Mouse (Mus musculus) adipocyte (in vitro differentiated cells): ENCODE results near the gene Upb1.
A peak's percentile ranks its signal among the peaks of the same experiment; 100 is the strongest.
"Not testable (repeated sequence)": the region's sequence is repeated elsewhere in the genome, so short reads cannot be mapped to it uniquely, and the experiment has no call there.

Experiments used
- DNase-seq: peaks from one replicate; pipeline ENCODE4 v3.0.0-alpha.2; 2016; ENCODE audit warnings: low spot score

Gene Upb1

DNA sequence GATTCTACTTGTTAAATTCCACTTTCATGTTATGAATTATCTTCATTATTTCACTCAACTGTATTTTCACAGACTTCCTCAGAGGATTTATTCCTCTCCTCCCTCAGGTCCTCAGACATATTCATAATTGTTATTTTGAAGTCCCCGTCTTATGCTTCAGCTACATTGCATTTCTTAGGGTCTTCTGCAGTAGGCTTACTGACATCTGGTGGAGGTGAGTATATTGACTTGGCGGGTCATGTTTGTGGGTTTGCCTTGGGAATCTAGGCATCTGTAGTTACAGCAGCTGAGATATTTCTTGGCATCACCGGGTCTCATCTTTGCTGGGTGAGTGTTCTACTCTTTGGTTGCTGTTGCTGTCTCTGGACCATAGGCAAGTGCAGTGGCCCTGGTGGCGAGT, at the start of gene Upb1:
Upb1 (plus strand) TSS at position 158 of the 400 bp plus-strand sequence.
- no peak for DNase-seq

GRCm38 (mm10) chr10:75352541-75352940, 48.4 kb upstream of the Upb1 start:
- no peak for DNase-seq

- not testable (repeated sequence) for DNase-seq
These were observed 47.1 kb upstream of the Upb1 start for GRCm38 (mm10) chr10:75353838-75354241.

GRCm38 (mm10) chr10:75355341-75355740, 45.6 kb upstream of the Upb1 start:
- no peak for DNase-seq

- peak; percentile 73 for DNase-seq
These were observed 36.7 kb upstream of the Upb1 start for GRCm38 (mm10) chr10:75364214-75364690.

DNA sequence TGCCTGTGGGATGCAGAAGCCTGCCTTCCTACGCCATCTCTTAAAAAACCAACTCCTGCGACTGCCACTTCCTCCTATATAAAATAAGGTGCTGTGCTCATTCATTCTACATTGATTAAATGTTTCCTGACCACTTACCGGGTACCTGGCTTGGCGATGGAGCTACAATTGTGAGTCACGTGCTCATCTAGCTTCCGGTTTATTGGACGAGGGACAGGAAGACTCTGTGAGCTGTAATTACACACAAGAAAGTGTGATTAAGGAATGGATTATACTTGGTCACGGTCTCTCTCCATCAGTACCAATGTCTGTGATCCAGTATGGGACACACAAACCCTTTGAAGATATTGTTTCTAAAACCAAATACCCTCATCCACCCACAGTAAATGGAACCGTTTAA, 36.1 kb upstream of the Upb1 start:
- no peak for DNase-seq

DNA sequence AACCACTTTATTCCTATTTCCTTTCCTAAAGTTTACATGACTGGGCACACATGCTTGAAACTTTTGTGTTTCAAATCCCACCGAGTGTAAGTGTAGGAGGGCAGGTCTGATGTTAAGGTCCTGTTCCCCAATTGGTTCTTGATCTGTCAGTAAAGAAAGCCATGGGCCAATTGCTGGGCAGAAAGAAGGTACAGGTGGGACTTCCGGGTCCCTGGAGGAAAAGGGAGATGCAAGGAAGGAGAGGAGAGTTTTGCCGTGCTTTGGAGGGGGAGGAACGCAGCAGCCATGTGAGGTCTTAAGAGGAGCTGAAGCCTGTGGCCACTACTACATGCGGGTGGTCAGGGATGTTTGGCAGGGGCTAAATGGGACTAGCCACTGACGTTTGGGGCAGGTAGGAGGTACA, 35.7 kb upstream of the Upb1 start:
- DNase-seq, result no peak

- peak; percentile 65 for DNase-seq
These were observed 27.1 kb upstream of the Upb1 start for GRCm38 (mm10) chr10:75373655-75374351.

- peak; percentile 16 for DNase-seq
These were observed 22.2 kb upstream of the Upb1 start for GRCm38 (mm10) chr10:75378688-75379087.

GRCm38 (mm10) chr10:75390156-75390555, 10.8 kb upstream of the Upb1 start:
- DNase-seq, result no peak

GRCm38 (mm10) chr10:75390832-75391231, 10.1 kb upstream of the Upb1 start:
- peak; percentile 23 for DNase-seq

DNA sequence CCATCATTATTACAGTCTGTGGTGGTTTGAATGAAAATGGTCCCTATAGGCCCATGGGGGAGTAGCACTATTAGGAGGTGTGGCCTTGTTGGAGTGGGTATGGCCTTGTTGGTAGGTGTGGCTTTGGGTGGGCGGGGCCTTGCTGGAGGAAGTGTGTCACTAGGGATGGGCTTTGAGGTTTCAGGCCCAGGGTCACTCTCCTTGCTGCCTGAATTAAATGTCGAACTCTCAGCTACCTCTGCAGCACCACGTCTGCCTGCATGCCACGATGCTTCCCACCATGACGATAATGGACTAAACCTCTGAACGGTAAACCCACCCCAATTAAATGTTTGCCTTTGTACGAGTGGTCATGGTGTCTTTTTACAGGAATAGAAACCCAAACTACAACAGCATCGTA, 6.1 kb upstream of the Upb1 start:
- DNase-seq, result no peak

DNA sequence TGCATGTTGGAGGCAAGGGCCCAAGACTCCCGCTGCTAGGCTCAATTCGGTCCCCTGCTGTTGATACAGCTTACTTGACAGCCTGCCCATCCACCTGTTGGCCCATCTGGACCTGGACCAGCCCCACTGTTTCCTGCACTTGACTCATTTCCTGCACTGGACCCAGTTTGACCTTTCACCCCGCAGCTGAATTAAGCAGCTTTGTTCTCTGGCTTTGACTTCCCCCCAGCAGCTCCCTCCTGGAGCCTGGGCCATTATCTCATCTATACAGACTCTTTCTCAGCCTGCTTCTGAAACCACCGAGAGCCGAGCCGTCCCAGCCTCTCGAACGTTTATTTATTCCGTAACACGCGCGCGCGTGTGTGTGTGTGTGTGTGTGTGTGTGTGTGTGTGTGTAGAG, 3.9 kb upstream of the Upb1 start:
- DNase-seq, result no peak

GRCm38 (mm10) chr10:75405916-75406315, 5.0 kb downstream of the Upb1 start:
- DNase-seq, result no peak

GRCm38 (mm10) chr10:75406755-75407154, 5.8 kb downstream of the Upb1 start:
- DNase-seq, result peak; percentile 11

DNA sequence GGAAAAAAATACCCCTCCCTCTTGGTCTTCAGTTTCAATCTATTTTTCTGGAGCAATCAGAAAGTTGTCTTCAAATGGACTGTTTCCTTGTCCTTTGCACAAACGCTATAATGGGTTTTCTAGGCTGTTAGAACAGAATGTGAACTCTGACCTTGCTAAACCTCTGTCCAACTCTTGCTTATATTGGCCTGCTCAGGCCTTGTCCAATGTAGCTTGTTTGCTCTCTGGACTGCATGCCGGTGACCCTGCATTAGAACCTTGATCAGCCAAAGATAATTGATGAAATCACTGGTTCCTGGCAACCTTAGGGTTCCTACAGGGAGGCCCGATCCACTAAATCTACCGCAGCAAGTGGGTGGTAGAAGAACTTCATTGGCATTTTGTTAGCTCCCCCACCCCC, 6.8 kb downstream of the Upb1 start:
- peak; percentile 49 for DNase-seq

DNA sequence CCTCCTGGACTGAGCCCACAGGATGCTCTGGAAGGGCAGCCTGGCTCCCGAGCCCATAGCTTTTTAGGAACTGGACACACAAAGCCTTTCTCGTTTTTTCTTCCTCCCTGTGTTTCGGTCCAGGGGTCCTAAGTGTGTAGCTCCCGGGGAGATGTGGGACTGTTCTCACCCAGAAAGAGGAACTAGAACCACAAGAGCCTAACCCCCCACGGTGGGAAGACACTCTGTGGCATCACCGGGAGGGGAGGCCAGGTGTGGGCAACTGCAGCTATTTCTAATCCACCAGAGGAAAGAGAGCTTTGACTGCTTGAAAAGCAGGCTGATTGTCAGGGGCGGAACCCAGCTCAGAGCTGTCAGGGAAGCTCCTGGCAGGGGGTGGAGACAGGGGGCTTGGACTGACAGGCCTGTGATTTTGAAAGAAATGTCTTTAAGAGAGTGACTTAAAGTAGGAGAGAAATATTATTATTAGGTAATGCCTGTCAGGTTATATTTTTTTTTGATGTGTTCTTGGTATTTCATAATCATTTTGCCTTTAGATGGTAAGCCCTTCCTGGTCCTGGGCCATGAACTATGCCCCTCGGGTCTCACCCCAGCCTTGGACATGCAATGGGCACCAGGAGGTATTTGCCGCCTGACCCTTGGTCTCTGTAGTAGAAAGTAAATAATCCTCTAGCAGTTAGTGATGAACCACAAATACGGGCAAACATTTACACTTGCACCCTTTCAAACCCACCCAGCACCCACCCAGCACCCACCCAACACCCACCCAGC, 10.6 kb downstream of the Upb1 start:
- not testable (repeated sequence) for DNase-seq

- no peak for DNase-seq
These were observed 11.5 kb downstream of the Upb1 start for GRCm38 (mm10) chr10:75412114-75413103.

DNA sequence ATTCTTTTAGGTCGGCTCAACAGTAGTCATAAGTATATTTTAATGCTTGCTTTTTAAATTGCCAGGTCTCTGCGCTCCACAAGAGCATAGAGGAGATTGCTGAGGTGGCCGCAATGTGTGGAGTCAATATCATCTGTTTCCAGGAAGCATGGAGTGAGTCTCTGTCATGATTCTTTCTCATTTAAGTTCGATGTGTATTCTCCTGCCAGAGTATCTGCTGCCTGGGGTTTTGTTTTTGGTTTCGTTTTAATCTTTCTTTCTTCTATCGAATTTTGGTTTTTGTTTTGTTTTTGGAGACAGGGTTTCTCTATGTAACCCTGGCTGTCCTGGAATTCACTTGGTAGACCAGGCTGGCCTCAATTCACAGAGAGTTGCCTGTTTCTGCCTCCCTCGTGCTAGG, 14.0 kb downstream of the Upb1 start:
- no peak for DNase-seq

DNA sequence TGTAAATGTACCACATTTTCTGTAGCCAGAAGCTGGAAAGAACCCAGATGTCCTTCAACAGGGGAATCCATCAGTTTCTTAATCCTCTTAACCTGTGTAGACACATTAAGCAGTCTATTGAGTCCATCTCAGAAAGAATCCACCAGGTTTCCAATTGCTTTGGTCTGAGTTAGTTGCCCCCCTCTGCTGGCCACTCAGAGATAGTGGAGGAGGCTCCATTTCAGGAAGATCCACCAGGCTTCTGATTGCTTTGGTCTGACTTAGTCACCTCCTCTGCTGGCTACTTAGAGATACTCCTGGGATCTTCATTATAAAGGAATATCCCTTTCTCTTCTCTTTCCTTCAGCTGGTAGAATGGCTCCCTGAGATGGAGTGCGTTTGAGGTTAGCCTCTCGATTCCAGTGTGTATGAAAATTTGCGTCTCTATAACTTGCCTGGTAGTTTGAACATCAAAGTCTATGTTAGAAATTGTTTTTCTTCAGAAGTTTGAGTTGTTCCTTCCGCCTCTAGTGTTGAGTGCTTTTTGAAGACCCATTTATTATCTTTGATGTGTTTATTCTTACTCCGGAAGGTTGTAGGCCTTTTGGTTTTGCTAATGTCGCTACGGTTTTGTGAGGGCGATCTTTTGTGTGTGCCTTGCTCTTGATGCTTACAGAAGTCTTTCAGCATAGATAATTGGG, 16.6 kb downstream of the Upb1 start:
- no peak for DNase-seq

GRCm38 (mm10) chr10:75418747-75419146, 17.8 kb downstream of the Upb1 start:
- DNase-seq, result no peak

GRCm38 (mm10) chr10:75424498-75424901, 23.6 kb downstream of the Upb1 start:
- no peak for DNase-seq
